Mouse (Mus musculus) B cell, adult 62 days (primary cell): ENCODE data around the gene Hapln4. TPM values are rescaled to one million over a fixed set of nuclear protein-coding genes. Genes with fewer than 3 reads are reported as not detected.

Experiments
- total RNA-seq: library from RNA; stranded (reverse); gene quantifications from 4 replicates; pipeline ENCODE4 v1.2.4, GENCODE M21; 2023

The Hapln4 gene
- not detected in 4 replicates for total RNA-seq

GRCm38 (mm10) chr8:70083285-70083684, at the start of gene Hapln4:
Gene Hapln4, plus strand, starts transcription at chr8:70083457.

GRCm38 (mm10) chr8:70042583-70043455, 40.4 kb upstream of the Hapln4 start, which contains the start of the genes Mau2 and Sugp1:
Gene Mau2, minus strand, starts transcription at chr8:70042734.
Gene Sugp1, plus strand, starts transcription at chr8:70042813.

GRCm38 (mm10) chr8:70072441-70073069, 10.7 kb upstream of the Hapln4 start, which contains the start of gene Tm6sf2:
Gene Tm6sf2, plus strand, starts transcription at chr8:70072924.

GRCm38 (mm10) chr8:70120667-70121066, 37.4 kb downstream of the Hapln4 start, which contains the start of gene Ncan:
Gene Ncan, minus strand, starts transcription at chr8:70120873.

GRCm38 (mm10) chr8:70131166-70131883, 48.1 kb downstream of the Hapln4 start, which contains the start of gene Nr2c2ap:
Gene Nr2c2ap, plus strand, starts transcription at chr8:70131333.

GRCm38 (mm10) chr8:70139026-70139857, 56.0 kb downstream of the Hapln4 start, which contains the start of the genes Rfxank, Borcs8 and Mef2b:
Gene Rfxank, minus strand, starts transcription at chr8:70139154.
Gene Borcs8, plus strand, starts transcription at chr8:70139499.
Gene Mef2b, plus strand, starts transcription at chr8:70139711.

Other genes with a start within 250 kb of the Hapln4 start
- gene Cilp2, start 195.8 kb upstream of the Hapln4 start, total RNA-seq = 0.18 to 0.21 TPM in 2 of 4 replicates, not detected in the others
- 0.46 to 1.8 TPM (median 0.86 TPM) in 4 replicates for gene Tssk6, start 181.3 kb upstream of the Hapln4 start, total RNA-seq
- gene Ndufa13, start 180.9 kb upstream of the Hapln4 start, total RNA-seq = 46.4 to 56.3 TPM (median 47.7 TPM) in 4 replicates
- gene Yjefn3, start 180.7 kb upstream of the Hapln4 start, total RNA-seq = 0.97 TPM in 1 of 4 replicates, not detected in the others
- gene Gatad2a, start 87.1 kb upstream of the Hapln4 start, total RNA-seq = 91.2 to 119 TPM (median 106 TPM) in 4 replicates
- gene Mau2, start 40.7 kb upstream of the Hapln4 start, total RNA-seq = 120 to 135 TPM (median 124 TPM) in 4 replicates
- 41.7 to 48.8 TPM (median 46.5 TPM) in 4 replicates for gene Sugp1, start 40.6 kb upstream of the Hapln4 start, total RNA-seq
- gene Tm6sf2, start 10.5 kb upstream of the Hapln4 start, total RNA-seq = 0.41 to 0.42 TPM in 2 of 4 replicates, not detected in the others
- gene Ncan, start 37.4 kb downstream of the Hapln4 start, total RNA-seq = 0.12 to 0.24 TPM (median 0.12 TPM) in 4 replicates
- gene Nr2c2ap, start 47.9 kb downstream of the Hapln4 start, total RNA-seq = 26.8 to 34.5 TPM (median 33.3 TPM) in 4 replicates
- 29.2 to 34.9 TPM (median 32.5 TPM) in 4 replicates for gene Rfxank, start 55.7 kb downstream of the Hapln4 start, total RNA-seq
- gene Borcs8, start 56.0 kb downstream of the Hapln4 start, total RNA-seq = 47.1 to 58.2 TPM (median 52.7 TPM) in 4 replicates
- 2.4 to 4.5 TPM (median 4.0 TPM) in 4 replicates for gene Mef2b, start 56.3 kb downstream of the Hapln4 start, total RNA-seq
- 43.7 to 57.9 TPM (median 47.4 TPM) in 4 replicates for gene Tmem161a, start 88.9 kb downstream of the Hapln4 start, total RNA-seq
- gene Slc25a42, start 128.8 kb downstream of the Hapln4 start, total RNA-seq = 3.6 to 6.2 TPM (median 4.5 TPM) in 4 replicates
- 65.9 to 70.7 TPM (median 67.1 TPM) in 4 replicates for gene Sugp2, start 150.8 kb downstream of the Hapln4 start, total RNA-seq
- gene Armc6, start 151.0 kb downstream of the Hapln4 start, total RNA-seq = 7.2 to 11.5 TPM (median 10.0 TPM) in 4 replicates
- 6.2 to 9.0 TPM (median 6.9 TPM) in 4 replicates for gene Homer3, start 199.4 kb downstream of the Hapln4 start, total RNA-seq
- 67.5 to 86.5 TPM (median 76.3 TPM) in 4 replicates for gene Ddx49, start 219.0 kb downstream of the Hapln4 start, total RNA-seq
- gene Cope, start 219.1 kb downstream of the Hapln4 start, total RNA-seq = 94.5 to 110 TPM (median 108 TPM) in 4 replicates
- gene Cers1, start 232.3 kb downstream of the Hapln4 start, total RNA-seq = not detected in 4 replicates
- gene Gdf1, start 246.4 kb downstream of the Hapln4 start, total RNA-seq = not detected in 4 replicates